Mouse (Mus musculus) G1E-ER4 (cell line): ENCODE data around the gene Ccser2. TPM values are rescaled to one million over a fixed set of nuclear protein-coding genes. Genes with fewer than 3 reads are reported as not detected.

Experiments
- GATA1 ChIP-seq: IDR thresholded peaks from one replicate; pipeline ENCODE4 v1.8.0; 2012; ENCODE audit warnings: low read length, inconsistent platforms
- polyA plus RNA-seq: library from polyadenylated mRNA; stranded (reverse); fragments of >175 nt; gene quantifications from 2 replicates; pipeline ENCODE4 v1.2.3, GENCODE M21; 2012

Gene Ccser2
- polyA plus RNA-seq: 0.49 and 0.56 TPM in 2 replicates

DNA sequence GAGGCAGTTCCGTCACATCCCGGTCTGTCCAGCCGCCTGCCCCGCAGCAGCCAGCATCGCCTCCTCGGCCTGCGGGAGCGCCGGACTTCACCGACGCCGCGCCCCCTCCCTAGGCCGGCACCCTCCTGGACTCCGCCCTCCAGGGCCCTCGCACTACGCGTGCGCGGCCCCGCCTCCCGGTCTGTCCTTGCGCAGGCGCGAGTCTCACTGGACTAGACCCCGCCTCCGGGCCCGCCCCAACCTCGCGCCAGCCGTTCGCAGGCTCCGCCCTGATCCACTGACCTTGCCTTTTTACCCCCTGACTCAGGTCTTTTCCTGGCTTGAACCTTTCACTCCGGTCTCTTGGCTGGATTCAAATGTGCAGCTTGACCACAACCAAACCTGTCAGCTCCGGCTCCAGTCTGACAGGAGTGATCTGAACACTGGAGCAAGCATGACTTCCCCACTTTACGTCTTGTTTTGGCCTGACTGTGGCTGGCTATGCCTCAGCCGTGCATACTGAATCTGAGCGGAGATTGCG is at the start of gene Ccser2:
Gene Ccser2, minus strand, starts transcription at position 150 of the 520 bp plus-strand sequence.
- TF ChIP-seq GATA1: no peak

- no peak for TF ChIP-seq GATA1
These were observed 47.3 kb upstream of the Ccser2 start for GRCm38 (mm10) chr14:37015894-37016293.

DNA sequence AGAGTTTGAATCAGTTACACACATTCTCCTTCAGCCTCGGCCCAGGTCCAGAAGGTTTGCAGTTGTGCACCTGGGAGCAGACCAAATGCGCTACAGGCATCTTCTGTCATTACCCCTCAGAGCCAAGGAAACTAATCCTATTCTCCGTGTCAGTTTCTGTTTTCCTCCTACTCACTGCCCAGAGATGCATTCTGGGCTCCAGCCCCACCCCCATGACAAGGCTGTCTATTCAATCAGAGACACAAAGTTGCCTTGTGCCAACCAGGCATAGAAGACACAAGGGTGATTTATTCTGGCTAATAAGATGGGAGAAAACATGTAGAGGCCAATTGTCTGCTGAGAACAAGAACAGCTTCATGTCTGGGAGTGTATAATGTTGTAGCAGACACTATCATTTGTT is 45.1 kb upstream of the Ccser2 start:
- TF ChIP-seq GATA1: no peak

GRCm38 (mm10) chr14:37009686-37010085 is 41.1 kb upstream of the Ccser2 start:
- TF ChIP-seq GATA1: no peak

GRCm38 (mm10) chr14:37006489-37006888 is 37.9 kb upstream of the Ccser2 start:
- TF ChIP-seq GATA1: no peak

GRCm38 (mm10) chr14:37005865-37006264 is 37.3 kb upstream of the Ccser2 start:
- TF ChIP-seq GATA1: no peak

GRCm38 (mm10) chr14:37003431-37004095 is 35.0 kb upstream of the Ccser2 start:
- TF ChIP-seq GATA1: no peak

DNA sequence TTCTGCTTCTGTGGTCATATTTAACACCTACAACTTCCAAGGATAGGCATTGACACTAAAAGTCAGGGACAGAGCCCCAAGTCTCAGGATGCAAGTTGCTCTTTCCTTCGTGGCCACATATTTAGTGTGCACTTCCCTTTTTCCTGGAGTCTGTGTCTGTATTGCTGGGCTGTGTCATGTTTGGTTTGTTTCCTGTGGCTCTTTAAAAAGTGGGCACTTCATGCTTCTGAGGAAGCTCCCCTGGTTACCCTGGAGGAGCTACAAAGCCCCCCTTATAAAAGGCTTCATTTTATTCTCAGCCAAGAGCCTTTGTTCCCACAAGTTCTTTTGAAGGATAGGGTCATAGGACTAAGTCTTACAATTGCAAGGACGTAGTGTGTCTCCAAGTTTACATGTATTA is 34.3 kb upstream of the Ccser2 start:
- no peak for TF ChIP-seq GATA1

DNA sequence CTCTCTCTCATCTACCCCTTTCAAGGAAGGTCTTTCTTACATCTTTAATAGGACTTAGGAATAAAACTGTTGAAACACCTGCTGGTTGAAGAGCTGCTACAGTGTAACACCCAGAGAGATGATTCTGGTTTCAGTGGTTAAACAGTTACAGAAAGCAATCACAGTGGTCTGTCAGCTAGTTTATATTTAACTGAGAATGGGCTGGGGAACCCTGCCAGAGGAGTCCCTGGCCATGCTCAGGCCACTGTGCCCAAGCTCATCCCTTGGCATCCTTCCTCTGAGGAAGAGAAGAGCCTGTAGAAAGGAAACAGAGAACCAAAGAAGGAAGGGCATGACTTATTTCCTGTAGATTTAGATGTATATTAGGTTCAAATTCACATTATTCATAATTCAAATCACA is 21.2 kb upstream of the Ccser2 start:
- no peak for TF ChIP-seq GATA1

GRCm38 (mm10) chr14:36985693-36986092 is 17.1 kb upstream of the Ccser2 start:
- TF ChIP-seq GATA1: no peak

GRCm38 (mm10) chr14:36975019-36975418 is 6.4 kb upstream of the Ccser2 start:
- no peak for TF ChIP-seq GATA1

DNA sequence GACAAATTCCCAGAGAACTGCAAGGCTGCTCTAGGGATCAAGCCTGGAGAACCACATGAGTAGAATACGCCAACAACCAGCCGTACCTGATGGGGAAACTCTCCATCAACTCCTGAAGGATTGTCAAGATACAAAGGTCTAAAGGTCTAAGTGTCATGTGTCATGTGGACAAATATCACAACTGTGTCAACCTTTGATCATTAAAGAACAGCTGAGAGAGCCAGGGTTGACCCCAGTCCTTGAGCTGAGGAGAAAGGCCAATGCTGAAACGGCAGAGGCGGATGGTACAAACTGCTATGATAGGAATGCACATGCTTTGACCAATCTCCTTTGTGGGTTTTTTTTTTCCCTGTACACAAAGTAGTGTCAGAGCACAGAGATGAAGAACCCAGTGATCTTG is 2.6 kb upstream of the Ccser2 start:
- no peak for TF ChIP-seq GATA1

GRCm38 (mm10) chr14:36969861-36970420 is 1.4 kb upstream of the Ccser2 start:
- TF ChIP-seq GATA1: no peak

DNA sequence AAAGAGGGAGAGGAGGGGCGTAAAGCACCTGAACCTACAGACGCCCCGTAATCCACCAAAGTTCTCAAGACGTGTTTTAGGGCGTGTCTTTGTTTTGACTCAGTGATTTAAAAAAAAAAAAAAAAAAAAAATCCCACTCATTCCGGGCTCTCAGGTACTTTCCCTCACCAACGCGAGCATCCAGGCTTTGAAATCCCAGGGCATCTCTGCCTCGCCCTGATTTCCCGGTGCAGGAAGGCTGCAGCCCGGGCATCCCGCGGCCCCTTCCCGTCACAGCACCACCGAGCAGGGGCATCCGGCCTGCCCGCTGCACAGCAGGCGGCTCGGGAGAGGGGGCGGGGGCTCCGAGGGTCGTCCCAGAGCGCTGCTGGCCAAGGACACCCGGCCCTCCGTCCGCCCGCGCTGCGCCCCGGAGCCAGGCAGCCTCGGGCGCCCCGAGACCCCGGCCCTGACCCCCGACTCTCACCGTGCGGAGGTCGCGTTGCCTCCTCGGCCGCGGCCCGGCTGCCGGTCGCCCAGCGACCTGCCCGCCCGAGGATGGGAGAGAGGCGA is 425 bp downstream of the Ccser2 start:
- TF ChIP-seq GATA1: no peak

GRCm38 (mm10) chr14:36965421-36965820 is 3.2 kb downstream of the Ccser2 start:
- no peak for TF ChIP-seq GATA1

DNA sequence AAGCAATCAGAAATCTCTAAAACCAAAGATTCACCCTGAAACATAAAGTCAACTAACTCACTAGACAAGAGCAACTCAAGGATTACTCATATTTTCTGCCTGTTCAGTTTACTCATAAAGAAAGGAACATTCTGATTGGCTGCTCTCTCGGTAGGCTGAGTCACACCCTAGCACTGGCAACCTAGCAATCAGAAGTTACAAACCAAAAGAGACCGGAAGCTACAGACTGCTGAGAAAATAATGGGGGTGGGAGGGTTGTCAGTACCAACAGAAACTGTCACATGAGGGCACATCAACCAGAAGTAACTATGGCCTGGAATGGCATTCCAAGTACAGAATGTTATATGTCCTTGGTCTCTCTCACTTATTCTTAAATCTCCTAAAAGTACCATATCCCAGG is 6.1 kb downstream of the Ccser2 start:
- no peak for TF ChIP-seq GATA1

GRCm38 (mm10) chr14:36957719-36958118 is 10.9 kb downstream of the Ccser2 start:
- TF ChIP-seq GATA1: no peak

GRCm38 (mm10) chr14:36957261-36957660 is 11.3 kb downstream of the Ccser2 start:
- no peak for TF ChIP-seq GATA1
